9 mouse cellular contexts compared by ENCODE assay signal in genomic region chr12:70131042-70131675, GRCm38 (mm10). TPM values are rescaled to one million over a fixed set of nuclear protein-coding genes. Genes with fewer than 3 reads are reported as not detected.
DNase-seq lines count a peak whose midpoint lies in the region; ATAC-seq lines count a peak whose summit lies in the region.
"Had no signal": no experiment of that assay in that cellular context is flagged by ENCODE, and none has a peak within 500 bp of the region (broad histone marks: within the 10 kb centered on the region; RNA-seq: fewer than 3 reads in every experiment).

No protein-coding gene starts in this region.

- WGBS in embryonic facial prominence, embryonic 12.5 days, result 37% methylated on average over 20 of the region's 20 CpGs

- H3K9ac ChIP-seq in embryonic facial prominence, embryonic 12.5 days, result no peak overlapping the region

- H3K4me2 ChIP-seq in embryonic facial prominence, embryonic 12.5 days (replicated peaks), result peak overlapping the region; percentile 42

- H3K4me3 ChIP-seq in embryonic facial prominence, embryonic 12.5 days, result peak overlapping the region; percentile 16; the same call in 1 of the 2 replicates

- H3K27me3 ChIP-seq in embryonic facial prominence, embryonic 12.5 days, result no peaks in the 10 kb centered on the region

- no peak overlapping the region for H3K27ac ChIP-seq in embryonic facial prominence, embryonic 12.5 days

- H3K9me3 ChIP-seq in embryonic facial prominence, embryonic 12.5 days, result no peaks in the 10 kb centered on the region

- ATAC-seq in embryonic facial prominence, embryonic 12.5 days (ENCODE audit: insufficient number of reproducible peaks, insufficient read depth, low FRiP score, low TSS enrichment), result no peak

- H3K4me1 ChIP-seq in embryonic facial prominence, embryonic 12.5 days, result peaks cover 3% of the 10 kb centered on the region; the same call in 1 of the 2 replicates

- no peaks in the 10 kb centered on the region for H3K36me3 ChIP-seq in embryonic facial prominence, embryonic 12.5 days

- peak; percentile 58 for DNase-seq in kidney, postnatal 10 days
- DNase-seq in kidney, adult 9 months, result no peak
- peak; percentile 27 for DNase-seq in cerebellum, adult 11 months
- peak; percentile 41 for DNase-seq in layer of hippocampus, adult 9-11 months
- peak; percentile 51 for DNase-seq in right cerebral cortex, postnatal 25 days
- no peak for DNase-seq in adrenal gland, adult 18-20 months (ENCODE audit: low spot score in 2 of 2)
- DNase-seq in yolk sac, embryonic 10.5 days (ENCODE audit: low spot score), result no peak

RNA-seq across cellular contexts. Expression of gene Nin, which starts 17.6 kb away (rescaled TPM):
- polyA plus RNA-seq in embryonic facial prominence, embryonic 12.5 days (2016; fragmentation: Nextera tagmentation; extraction: Ambion mirVana), result 11.5 and 13.5 TPM in 2 replicates
- 10 to 100 TPM; 25.6 to 27.8 TPM for total RNA-seq in adrenal gland, adult 18-20 months (2021)

RNA-seq across cellular contexts. Expression of gene Abhd12b, which starts 22.8 kb away (rescaled TPM):
- 0.09 and 0.25 TPM in 2 replicates for polyA plus RNA-seq in embryonic facial prominence, embryonic 12.5 days (2016; fragmentation: Nextera tagmentation; extraction: Ambion mirVana)
- not detected for total RNA-seq in adrenal gland, adult 18-20 months (2021)
- total RNA-seq: heart, postnatal 14 days had no signal

Comparison
In these comparisons a context has a peak if more than half of its experiments do, and no peak if none do; other contexts are left out.
1. DNase-seq: peak in kidney, postnatal 10 days (single experiment), cerebellum, adult 11 months (single experiment), layer of hippocampus, adult 9-11 months (single experiment) and right cerebral cortex, postnatal 25 days (single experiment); none in kidney, adult 9 months (single experiment), adrenal gland, adult 18-20 months (0 of 2) and yolk sac, embryonic 10.5 days (single experiment).